ENCODE assay signal across 8 mouse cellular contexts in the genomic region with DNA sequence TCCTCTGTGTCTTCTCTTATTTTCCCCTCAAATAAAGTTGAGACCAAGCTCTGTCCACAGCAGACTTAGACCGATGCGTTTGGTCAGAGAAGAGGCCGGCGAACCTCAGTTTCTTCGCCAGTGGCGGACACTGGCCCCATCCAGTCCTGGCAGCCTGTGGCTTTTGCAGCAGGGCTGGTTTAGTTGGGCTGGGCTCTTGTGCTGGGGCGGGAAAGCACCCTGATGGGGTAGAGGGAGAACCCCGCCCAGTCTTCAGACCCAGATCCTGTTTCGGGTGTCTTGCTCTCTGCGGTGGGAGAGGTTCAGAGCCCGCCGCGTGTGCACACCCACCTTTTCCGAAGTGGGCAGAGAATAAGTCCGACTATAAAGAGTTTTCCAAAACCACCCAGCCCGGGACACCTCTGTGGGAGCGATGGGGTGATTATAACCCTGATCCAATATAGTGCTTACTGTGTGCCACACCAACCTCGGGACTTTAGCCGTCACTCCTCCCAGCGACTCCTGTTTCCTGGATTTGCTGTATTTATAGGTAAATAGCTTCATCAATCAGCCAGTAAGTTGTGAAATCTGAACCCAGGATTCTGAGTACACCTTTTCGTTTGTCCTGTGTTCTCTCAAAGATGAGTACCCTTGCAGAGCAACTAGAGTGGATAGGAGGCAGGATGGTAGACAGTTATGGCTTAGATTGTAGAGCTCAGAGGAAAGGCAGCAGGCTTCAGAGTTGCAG. TPM values are rescaled to one million over a fixed set of nuclear protein-coding genes. Genes with fewer than 3 reads are reported as not detected.
DNase-seq lines count a peak whose midpoint lies in the region; ATAC-seq lines count a peak whose summit lies in the region.

No protein-coding gene starts in this region.

- peaks cover 37% of the 10 kb centered on the region for H3K4me1 ChIP-seq in embryonic facial prominence, embryonic 10.5 days
- peaks cover 2% of the 10 kb centered on the region for H3K4me1 ChIP-seq in hindbrain, embryonic 11.5 days (replicated peaks; ENCODE audit: control insufficient read depth, insufficient read depth, low read length)
- peaks cover 42% of the 10 kb centered on the region for H3K4me1 ChIP-seq in neural tube, embryonic 13.5 days (replicated peaks)

- peaks cover 85% of the 10 kb centered on the region for H3K27me3 ChIP-seq in embryonic facial prominence, embryonic 10.5 days (replicated peaks; ENCODE audit: low read depth, poor library complexity, severe bottlenecking)
- peaks cover 26% of the 10 kb centered on the region for H3K27me3 ChIP-seq in hindbrain, embryonic 11.5 days (ENCODE audit: control insufficient read depth, insufficient read depth, low read length)
- peaks cover 40% of the 10 kb centered on the region for H3K27me3 ChIP-seq in neural tube, embryonic 13.5 days

- peak overlapping the region; percentile 86 for H3K4me3 ChIP-seq in embryonic facial prominence, embryonic 10.5 days
- peak overlapping the region; percentile 74 for H3K4me3 ChIP-seq in hindbrain, embryonic 11.5 days (ENCODE audit: low read depth, low read length)
- H3K4me3 ChIP-seq in neural tube, embryonic 13.5 days = peak overlapping the region; percentile 69

- H3K4me2 ChIP-seq in hindbrain, embryonic 11.5 days (replicated peaks; ENCODE audit: low read depth, low read length) = peak overlapping the region; percentile 99
- peak overlapping the region; percentile 94 for H3K4me2 ChIP-seq in neural tube, embryonic 13.5 days

- peak; percentile 51 to 65 for DNase-seq in heart, adult 18-20 months
- DNase-seq in heart, postnatal 25 days (ENCODE audit: low spot score) = no peak
- peak; percentile 53 for DNase-seq in embryonic facial prominence, embryonic 10.5 days (ENCODE audit: low spot score)
- DNase-seq in hindbrain, embryonic 11.5 days (ENCODE audit: low spot score) = peak; percentile 46
- peak; percentile 63 to 70 for DNase-seq in lung, adult 18-20 months
- no peak for DNase-seq in left cerebral cortex, adult 18-20 months (ENCODE audit: low spot score in 2 of 2)

- H3K36me3 ChIP-seq in embryonic facial prominence, embryonic 10.5 days (replicated peaks) = no peaks in the 10 kb centered on the region
- no peaks in the 10 kb centered on the region for H3K36me3 ChIP-seq in hindbrain, embryonic 11.5 days (ENCODE audit: control insufficient read depth, insufficient read depth, low read length)
- H3K36me3 ChIP-seq in neural tube, embryonic 13.5 days = no peaks in the 10 kb centered on the region

- intact Hi-C loops in heart, postnatal 25 days (cut with DNase I) = no loop called here

- no peak overlapping the region for H3K27ac ChIP-seq in embryonic facial prominence, embryonic 10.5 days (replicated peaks)
- no peak overlapping the region for H3K27ac ChIP-seq in hindbrain, embryonic 11.5 days (ENCODE audit: low read depth, low read length)
- no peak overlapping the region for H3K27ac ChIP-seq in neural tube, embryonic 13.5 days (replicated peaks)

- no peaks in the 10 kb centered on the region for H3K9me3 ChIP-seq in embryonic facial prominence, embryonic 10.5 days
- no peaks in the 10 kb centered on the region for H3K9me3 ChIP-seq in hindbrain, embryonic 11.5 days (ENCODE audit: control insufficient read depth, low read length)
- no peaks in the 10 kb centered on the region for H3K9me3 ChIP-seq in neural tube, embryonic 13.5 days

- 3% methylated on average over 21 of the region's 21 CpGs for WGBS in embryonic facial prominence, embryonic 10.5 days
- WGBS in hindbrain, embryonic 11.5 days = 3% methylated on average over 21 of the region's 21 CpGs
- WGBS in neural tube, embryonic 13.5 days = 5% methylated on average over 21 of the region's 21 CpGs

- ATAC-seq in hindbrain, embryonic 11.5 days (ENCODE audit: low FRiP score) = no peak
- no peak for ATAC-seq in neural tube, embryonic 13.5 days (ENCODE audit: low read depth)
- ATAC-seq in cerebellum, adult (ENCODE audit: insufficient number of reproducible peaks, low FRiP score, low TSS enrichment) = no peak

- no peak overlapping the region; the same call in 1 of the 2 replicates for H3K9ac ChIP-seq in hindbrain, embryonic 11.5 days (ENCODE audit: low read depth, low read length)
- H3K9ac ChIP-seq in neural tube, embryonic 13.5 days = peak overlapping the region; percentile 81

RNA-seq across cellular contexts. Expression of a gene that starts 1.2 kb away (rescaled TPM):
- total RNA-seq in heart, adult 18-20 months (2021) = 10 to 100 TPM; 26.2 to 32.1 TPM
- total RNA-seq in heart, postnatal 25 days (2021) = 10 to 100 TPM; 10.4 to 13.0 TPM
- polyA plus RNA-seq in embryonic facial prominence, embryonic 10.5 days (2016; fragmentation: Nextera tagmentation; extraction: Ambion mirVana) = 3.6 and 4.0 TPM in 2 replicates
- 2.7 and 3.0 TPM in 2 replicates for polyA plus RNA-seq in hindbrain, embryonic 11.5 days (2014; fragmentation: Nextera tagmentation; extraction: Ambion mirVana)
- polyA plus RNA-seq in neural tube, embryonic 13.5 days (2015; fragmentation: Nextera tagmentation; extraction: Ambion mirVana) = 4.0 and 4.9 TPM in 2 replicates
- 10 to 100 TPM; 10.0 to 11.9 TPM for total RNA-seq in left cerebral cortex, adult 18-20 months (2021)

RNA-seq across cellular contexts. Expression of a gene that starts 18.2 kb away (rescaled TPM):
- 10 to 100 TPM; 55.6 to 60.2 TPM for total RNA-seq in heart, adult 18-20 months (2021)
- 10 to 100 TPM; 41.8 to 46.4 TPM for total RNA-seq in heart, postnatal 25 days (2021)
- 75.2 and 81.8 TPM in 2 replicates for polyA plus RNA-seq in embryonic facial prominence, embryonic 10.5 days (2016; fragmentation: Nextera tagmentation; extraction: Ambion mirVana)
- polyA plus RNA-seq in hindbrain, embryonic 11.5 days (2014; fragmentation: Nextera tagmentation; extraction: Ambion mirVana) = 69.4 and 69.8 TPM in 2 replicates
- polyA plus RNA-seq in neural tube, embryonic 13.5 days (2015; fragmentation: Nextera tagmentation; extraction: Ambion mirVana) = 45.4 and 51.5 TPM in 2 replicates
- total RNA-seq in left cerebral cortex, adult 18-20 months (2021) = 10 to 100 TPM; 67.2 to 72.0 TPM

Comparison
In these comparisons a context has a peak if more than half of its experiments do, and no peak if none do; other contexts are left out.
1. DNase-seq: peak in heart, adult 18-20 months (2 of 2), embryonic facial prominence, embryonic 10.5 days (single experiment), hindbrain, embryonic 11.5 days (single experiment) and lung, adult 18-20 months (2 of 2); none in heart, postnatal 25 days (single experiment) and left cerebral cortex, adult 18-20 months (0 of 2).
2. Peak in every context shown above with its lines, with median percentiles within 50 percentile points of each other: H3K4me3 ChIP-seq.